Mouse (Mus musculus) skeletal muscle tissue, postnatal 0 days (tissue): ENCODE results near the gene Cyp51. TPM values are rescaled to one million over a fixed set of nuclear protein-coding genes. Genes with fewer than 3 reads are reported as not detected.

Experiments used
- polyA plus RNA-seq: library from polyadenylated mRNA; unstranded; fragments of >200 nt; fragmentation: Nextera tagmentation; extraction: Ambion mirVana; gene quantifications from 2 replicates; pipeline ENCODE4 v1.2.1, GENCODE M21; 2015

Gene Cyp51
- 8.7 and 16.9 TPM in 2 replicates for polyA plus RNA-seq

GRCm38 (mm10) chr5:4104341-4105040 is at the start of gene Cyp51:
Cyp51 (minus strand) TSS chr5:4104746.

Other genes starting within 250 kb of the Cyp51 start
- 2.3 and 3.8 TPM in 2 replicates for gene Mterf1a, start 210.8 kb downstream of the Cyp51 start, polyA plus RNA-seq
- 105 and 122 TPM in 2 replicates for gene Akap9, start 176.7 kb downstream of the Cyp51 start, polyA plus RNA-seq
- gene Mterf1b, start 87.6 kb upstream of the Cyp51 start, polyA plus RNA-seq: 0.99 and 1.2 TPM in 2 replicates